In the genomic region with DNA sequence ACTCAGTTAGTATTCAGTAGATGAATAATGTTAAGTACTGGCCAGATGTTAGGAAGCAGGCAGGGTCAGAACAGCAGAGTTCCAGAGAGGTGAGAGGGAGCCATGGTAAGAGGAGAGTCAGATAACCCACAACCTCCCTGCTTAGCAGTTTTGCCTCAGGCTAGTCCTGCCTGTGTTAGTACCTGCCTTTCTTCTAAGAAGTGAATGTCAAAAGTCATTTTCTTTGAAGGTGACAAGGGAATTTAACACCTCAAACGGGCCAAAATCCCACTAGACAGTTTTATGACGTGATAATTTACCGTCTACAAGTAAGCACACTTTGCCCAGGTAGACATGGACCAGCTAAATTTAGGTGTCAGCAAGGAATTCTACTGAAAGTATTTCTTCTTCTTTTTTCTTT, we compare ENCODE assay signal across 26 mouse cellular contexts.
"Had no signal": no experiment of that assay in that cellular context is flagged by ENCODE, and none has a peak within 500 bp of the region (broad histone marks: within the 10 kb centered on the region; RNA-seq: fewer than 3 reads in every experiment).

No protein-coding gene starts in this region.

- H3K4me1 ChIP-seq: heart, embryonic 12.5 days; intestine, embryonic 15.5 days; limb, embryonic 15.5 days; liver, embryonic 13.5 days; liver, embryonic 15.5 days had no signal

- DNase-seq: gastrocnemius, postnatal 14 days; gastrocnemius, postnatal 36 days; heart, adult 11 months; heart, adult 2 months; heart, postnatal 10 days; heart, postnatal 36 days; kidney, adult 18-20 months; kidney, postnatal 10 days; kidney, postnatal 25 days; kidney, postnatal 4 days; left cerebral cortex, postnatal 4 days; liver, embryonic 13.5 days; liver, postnatal 0 days had no signal

- H3K9me3 ChIP-seq: heart, embryonic 12.5 days; hindbrain, embryonic 13.5 days; hindbrain, embryonic 15.5 days; intestine, embryonic 15.5 days; limb, embryonic 13.5 days; limb, embryonic 15.5 days; liver, embryonic 13.5 days; liver, embryonic 15.5 days had no signal

- H3K36me3 ChIP-seq: heart, embryonic 12.5 days; hindbrain, embryonic 13.5 days; hindbrain, embryonic 15.5 days; intestine, embryonic 15.5 days; limb, embryonic 13.5 days; limb, embryonic 15.5 days; liver, embryonic 13.5 days; liver, embryonic 15.5 days had no signal

- H3K27ac ChIP-seq: heart, adult 2 months; hindbrain, embryonic 13.5 days; hindbrain, embryonic 15.5 days; hindbrain, postnatal 0 days; intestine, embryonic 15.5 days; layer of hippocampus, adult 2 months; left cerebral cortex, adult 2 months; limb, embryonic 13.5 days; limb, embryonic 15.5 days; liver, embryonic 13.5 days; liver, embryonic 15.5 days had no signal

- H3K9ac ChIP-seq: heart, embryonic 12.5 days; hindbrain, embryonic 13.5 days; hindbrain, embryonic 15.5 days; intestine, embryonic 15.5 days; limb, embryonic 13.5 days; limb, embryonic 15.5 days; liver, embryonic 13.5 days; liver, embryonic 15.5 days; liver, postnatal 0 days had no signal

- H3K4me3 ChIP-seq: heart, adult 2 months; heart, embryonic 12.5 days; hindbrain, embryonic 13.5 days; hindbrain, embryonic 15.5 days; intestine, embryonic 15.5 days; layer of hippocampus, adult 2 months; left cerebral cortex, adult 2 months; limb, embryonic 13.5 days; limb, embryonic 15.5 days; liver, embryonic 13.5 days; liver, embryonic 15.5 days had no signal

- ATAC-seq: hindbrain, postnatal 0 days; inflammation-experienced regulatory T-cells, adult 6 months; intestine, embryonic 15.5 days; intestine, postnatal 0 days; liver, postnatal 0 days had no signal

- H3K4me2 ChIP-seq: heart, embryonic 12.5 days; hindbrain, embryonic 13.5 days; hindbrain, embryonic 15.5 days; intestine, embryonic 15.5 days; limb, embryonic 13.5 days; limb, embryonic 15.5 days; liver, embryonic 11.5 days; liver, embryonic 13.5 days; liver, embryonic 15.5 days had no signal

- H3K27me3 ChIP-seq: heart, embryonic 12.5 days; hindbrain, embryonic 13.5 days; hindbrain, embryonic 15.5 days; intestine, embryonic 15.5 days; limb, embryonic 13.5 days; limb, embryonic 15.5 days; liver, embryonic 13.5 days; liver, embryonic 15.5 days had no signal
